In the genomic region with DNA sequence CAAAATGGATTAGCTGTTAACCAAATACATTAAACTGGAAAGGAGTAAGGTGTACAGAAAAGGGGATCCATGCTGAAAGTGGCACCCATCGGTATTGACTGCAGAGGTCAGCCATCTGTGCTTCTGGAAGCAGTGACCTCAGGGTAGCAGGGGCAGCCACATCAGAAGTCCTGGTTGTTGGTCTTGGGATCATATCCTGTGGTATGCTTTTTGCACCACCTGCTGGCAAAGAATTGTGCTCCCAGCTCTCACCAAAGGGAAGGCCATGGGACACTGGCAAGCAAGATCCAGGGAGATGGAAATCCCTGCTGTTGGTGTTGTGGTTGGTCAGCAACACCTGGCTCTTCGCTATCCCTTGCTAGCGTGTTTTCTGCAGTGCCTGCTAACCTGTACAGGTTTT, we compare ENCODE assay signal across 9 mouse cellular contexts. TPM values are rescaled to one million over a fixed set of nuclear protein-coding genes. Genes with fewer than 3 reads are reported as not detected.
A peak's percentile ranks its signal among the peaks of the same experiment; 100 is the strongest.
DNase-seq lines count a peak whose midpoint lies in the region; ATAC-seq and TF ChIP-seq lines count a peak whose summit lies in the region.
"Had no signal": no experiment of that assay in that cellular context is flagged by ENCODE, and none has a peak within 500 bp of the region (broad histone marks: within the 10 kb centered on the region; RNA-seq: fewer than 3 reads in every experiment).

No protein-coding gene starts in this region.

- no peak overlapping the region for H3K9ac ChIP-seq in CH12.LX (ENCODE audit: insufficient read depth, low read depth)
- H3K9ac ChIP-seq: limb, embryonic 13.5 days had no signal

- intact Hi-C loops in heart, postnatal 14 days (cut with DNase I), result loop anchor here (1.0 kb wide), 1 partner anchor 286 kb away; no protein-coding TSS in a partner anchor
- intact Hi-C loops in left cerebral cortex, postnatal 36 days (cut with DNase I), result loop anchor here (2.0 to 10.0 kb wide), 2 partner anchors 191 to 285 kb away; no protein-coding TSS in a partner anchor

- peak; percentile 25 to 56 for DNase-seq in heart, postnatal 14 days
- DNase-seq in heart, embryonic 10.5 days (ENCODE audit: low spot score), result no peak
- DNase-seq in CH12.LX (ENCODE audit: extremely low read depth), result peak; percentile 21
- DNase-seq in adrenal gland, adult 18-20 months (ENCODE audit: low spot score in 2 of 2), result peak; percentile 25 to 42
- peak; percentile 27 for DNase-seq in frontal cortex, postnatal 14 days (ENCODE audit: low spot score in 2 of 2)
- peak; percentile 46 to 50 for DNase-seq in left cerebral cortex, postnatal 36 days (ENCODE audit: low spot score in 2 of 2)
- peak; percentile 69 to 72 for DNase-seq in right cerebral cortex, adult 2 months (ENCODE audit: low spot score in 2 of 2)

- H3K36me3 ChIP-seq in heart, embryonic 10.5 days, result no peaks in the 10 kb centered on the region
- H3K36me3 ChIP-seq in CH12.LX (replicated peaks in 1 of 2; ENCODE audit: control insufficient read depth in 1 of 2, insufficient read depth in 1 of 2, low read length in 1 of 2), result no peaks in the 10 kb centered on the region
- H3K36me3 ChIP-seq: limb, embryonic 13.5 days had no signal

- TF ChIP-seq RAD21 in CH12.LX (IDR thresholded peaks at IDR 0.05; ENCODE audit: low read depth, low read length), result peak; percentile 76

- no peaks in the 10 kb centered on the region for H3K9me3 ChIP-seq in heart, embryonic 10.5 days
- peaks cover 4% of the 10 kb centered on the region for H3K9me3 ChIP-seq in CH12.LX (replicated peaks; ENCODE audit: low read length)
- H3K9me3 ChIP-seq: limb, embryonic 13.5 days had no signal

- no peak for ATAC-seq in erythroblast, adult 5-6 weeks (replicated peaks; ENCODE audit: low FRiP score, poor library complexity, severe bottlenecking)

- H3K4me2 ChIP-seq in CH12.LX (ENCODE audit: insufficient read depth, low read depth, poor library complexity, severe bottlenecking), result no peak overlapping the region
- H3K4me2 ChIP-seq: limb, embryonic 13.5 days had no signal

- peak in 1 of 2 experiments; percentile 66; a peak in 2 of 4 replicates for TF ChIP-seq CTCF in CH12.LX (conservative IDR thresholded peaks at IDR 0.05 in 1 of 2, IDR thresholded peaks at IDR 0.05 in 1 of 2; ENCODE audit: low read depth in 2 of 2, low read length in 2 of 2)

- no peak for TF ChIP-seq EP300 in CH12.LX (IDR thresholded peaks at IDR 0.05; ENCODE audit: low read length)

- no peak overlapping the region for H3K27ac ChIP-seq in heart, embryonic 10.5 days
- H3K27ac ChIP-seq in CH12.LX (ENCODE audit: insufficient read depth, low read depth), result no peak overlapping the region
- H3K27ac ChIP-seq: limb, embryonic 13.5 days had no signal

- no peaks in the 10 kb centered on the region for H3K27me3 ChIP-seq in heart, embryonic 10.5 days (ENCODE audit: insufficient read depth, poor library complexity, severe bottlenecking)
- no peaks in the 10 kb centered on the region for H3K27me3 ChIP-seq in CH12.LX (replicated peaks)
- H3K27me3 ChIP-seq: limb, embryonic 13.5 days had no signal

- WGBS in heart, embryonic 10.5 days, result 56% methylated on average over 3 of the region's 3 CpGs

- H3K79me2 ChIP-seq in CH12.LX (replicated peaks; ENCODE audit: control insufficient read depth, extremely low read depth, insufficient read depth, poor library complexity, severe bottlenecking), result no peaks in the 10 kb centered on the region

- TF ChIP-seq POLR2A in CH12.LX (IDR thresholded peaks at IDR 0.05; ENCODE audit: low read depth, low read length), result no peak

- dilution Hi-C loops in CH12.LX (cut with MboI; ENCODE audit: extremely low pct_ligation_motif_present, extremely low pct_unique_long_range_greater_than_20kb, low sequenced_read_pairs), result no loop called here

- in situ Hi-C loops in CH12.LX (cut with MboI; ENCODE audit: low pct_ligation_motif_present, low pct_unique_long_range_greater_than_20kb, low sequenced_read_pairs), result loop anchor here (10.0 to 25.0 kb wide), 2 partner anchors 291 to 548 kb away; no protein-coding TSS in a partner anchor

- no peak overlapping the region for H3K4me3 ChIP-seq in heart, embryonic 10.5 days
- no peak overlapping the region for H3K4me3 ChIP-seq in CH12.LX (replicated peaks in 1 of 3; ENCODE audit: low read depth in 2 of 3, low read length in 2 of 3, poor library complexity in 1 of 3)
- H3K4me3 ChIP-seq: limb, embryonic 13.5 days had no signal

- peaks cover 6% of the 10 kb centered on the region; the same call in 1 of the 2 replicates for H3K4me1 ChIP-seq in heart, embryonic 10.5 days
- peaks cover 2 to 27% of the 10 kb centered on the region in 2 experiments; a peak in 2 of 4 replicates for H3K4me1 ChIP-seq in CH12.LX (ENCODE audit: control insufficient read depth in 1 of 2, insufficient read depth in 2 of 2)
- H3K4me1 ChIP-seq: limb, embryonic 13.5 days had no signal

TF ChIP-seq in CH12.LX, 34 proteins besides CTCF, POLR2A, EP300 and RAD21:
- TF ChIP-seq ZKSCAN1 (IDR thresholded peaks at IDR 0.05; ENCODE audit: borderline replicate concordance, low read depth, low read length), result no peak
- no peak for TF ChIP-seq ZNF384 (IDR thresholded peaks at IDR 0.05; ENCODE audit: low read depth, low read length)
- TF ChIP-seq MAZ (IDR thresholded peaks at IDR 0.05; ENCODE audit: low read depth, low read length), result no peak
- TF ChIP-seq MYC (IDR thresholded peaks at IDR 0.05; ENCODE audit: low read depth, low read length), result no peak
- no peak for TF ChIP-seq CHD2 (IDR thresholded peaks at IDR 0.05; ENCODE audit: low read length)
- TF ChIP-seq NELFE (IDR thresholded peaks at IDR 0.05; ENCODE audit: low read depth, low read length), result 0 out of 2 replicates have a peak, but pooled peaks have one; percentile 16
- TF ChIP-seq SMC3 (IDR thresholded peaks at IDR 0.05; ENCODE audit: low read depth, low read length), result peak; percentile 81
- TF ChIP-seq IRF4 (IDR thresholded peaks at IDR 0.05; ENCODE audit: low read depth, low read length), result 0 out of 2 replicates have a peak, but pooled peaks have one; percentile 22
- TF ChIP-seq E2F4 (IDR thresholded peaks at IDR 0.05; ENCODE audit: insufficient replicate concordance, low read depth, low read length), result no peak
- TF ChIP-seq ZC3H11A (IDR thresholded peaks at IDR 0.05; ENCODE audit: low read depth, low read length), result peak; percentile 55; the same call in 1 of the 2 replicates
- no peak for TF ChIP-seq GABPA (IDR thresholded peaks at IDR 0.05; ENCODE audit: insufficient replicate concordance, low read depth, low read length)
- TF ChIP-seq PAX5 (IDR thresholded peaks at IDR 0.05; ENCODE audit: low read length), result no peak

RNA-seq across cellular contexts. Expression of gene Tnfrsf19, which starts 39.0 kb away (rescaled TPM):
- total RNA-seq in heart, postnatal 14 days (2021), result 1 to 10 TPM; 2.2 to 3.2 TPM
- polyA plus RNA-seq in heart, embryonic 10.5 days (2016; fragmentation: Nextera tagmentation; extraction: Ambion mirVana), result 29.8 and 32.8 TPM in 2 replicates
- total RNA-seq in CH12.LX (2012; rRNA removed) (1.8 and 4.4 TPM in 2 replicates), CH12.LX (2014; rRNA removed) (5.5 and 6.5 TPM in 2 replicates)
- 4.6 and 5.1 TPM in 2 replicates for polyA plus RNA-seq in CH12.LX (2012; ENCODE audit: insufficient read length, low read depth)
- total RNA-seq in adrenal gland, adult 18-20 months (2021), result 10 to 100 TPM; 13.1 to 49.8 TPM
- total RNA-seq in left cerebral cortex, postnatal 36 days (2021), result 10 to 100 TPM; 50.2 to 59.7 TPM
- total RNA-seq in erythroblast, adult 5-6 weeks (2015; ENCODE audit: low replicate concordance), result 0.19 TPM in 1 of 2 replicates, not detected in the other
- total RNA-seq in erythroblast, adult 5-6 weeks (2017; ENCODE audit: low replicate concordance), result 0.14 and 0.17 TPM in 2 replicates

RNA-seq across cellular contexts. Expression of gene Sacs, which starts 52.9 kb away (rescaled TPM):
- 10 to 100 TPM; 33.0 to 33.6 TPM for total RNA-seq in heart, postnatal 14 days (2021)
- polyA plus RNA-seq in heart, embryonic 10.5 days (2016; fragmentation: Nextera tagmentation; extraction: Ambion mirVana), result 2.8 and 3.8 TPM in 2 replicates
- total RNA-seq in CH12.LX (2012; rRNA removed), result 5.3 and 6.6 TPM in 2 replicates
- total RNA-seq in CH12.LX (2014; rRNA removed), result 6.6 and 7.0 TPM in 2 replicates
- 6.1 and 6.7 TPM in 2 replicates for polyA plus RNA-seq in CH12.LX (2012; ENCODE audit: insufficient read length, low read depth)
- 1 to 10 TPM; 4.9 to 6.6 TPM for total RNA-seq in adrenal gland, adult 18-20 months (2021)
- 10 to 100 TPM; 59.9 to 62.8 TPM for total RNA-seq in left cerebral cortex, postnatal 36 days (2021)
- 4.4 and 5.4 TPM in 2 replicates for total RNA-seq in erythroblast, adult 5-6 weeks (2015; ENCODE audit: low replicate concordance)
- total RNA-seq in erythroblast, adult 5-6 weeks (2017; ENCODE audit: low replicate concordance), result 7.1 and 7.6 TPM in 2 replicates
